Mouse (Mus musculus) embryo, embryonic 10 days (tissue): ENCODE measurements around the gene Pdzd2.

ENCODE experiments used
- DNase-seq: peaks from one replicate; pipeline ENCODE4 v3.0.0-alpha.2; 2015; ENCODE audit warnings: low spot score

The Pdzd2 gene

DNA sequence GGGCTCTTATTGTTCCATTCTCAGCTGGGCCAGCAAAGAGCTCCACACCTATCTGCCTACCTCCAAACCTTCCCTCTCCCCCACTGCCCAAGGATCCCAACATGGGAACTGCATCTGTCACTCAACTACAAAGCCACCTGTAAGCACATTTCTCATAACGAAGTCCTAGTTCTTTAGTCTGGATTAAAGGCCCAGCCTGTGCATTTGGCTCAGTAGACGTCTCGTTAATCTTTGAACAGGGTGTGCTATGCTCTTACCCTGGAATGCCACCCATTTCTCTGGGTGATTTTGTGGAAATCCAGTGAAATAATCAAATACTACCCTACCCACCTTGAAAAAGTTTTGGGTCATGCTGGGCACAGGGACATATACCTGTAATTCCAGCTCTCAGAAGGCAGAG, 308.5 kb downstream of the Pdzd2 start:
- DNase-seq, result no peak

DNA sequence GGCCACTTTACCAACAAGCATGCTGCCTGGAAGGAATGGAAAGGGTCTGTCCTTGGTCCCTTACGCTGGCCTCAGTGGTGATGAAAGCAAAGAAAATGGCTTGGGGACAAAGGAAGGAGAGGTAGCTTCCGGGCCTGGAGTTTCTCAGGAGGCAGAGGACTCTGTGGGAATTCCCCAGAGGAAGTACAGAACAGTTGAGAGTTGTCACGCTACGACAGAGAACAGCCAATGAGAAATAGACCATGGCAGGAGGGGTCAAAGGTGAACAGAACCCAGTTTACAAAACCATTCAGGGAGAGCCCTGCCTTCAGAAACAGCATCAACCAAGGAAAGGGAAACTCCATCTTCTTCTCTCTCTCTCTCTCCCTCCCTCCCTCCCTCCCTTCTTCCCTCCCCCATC, 309.1 kb downstream of the Pdzd2 start:
- DNase-seq, result peak; percentile 54

DNA sequence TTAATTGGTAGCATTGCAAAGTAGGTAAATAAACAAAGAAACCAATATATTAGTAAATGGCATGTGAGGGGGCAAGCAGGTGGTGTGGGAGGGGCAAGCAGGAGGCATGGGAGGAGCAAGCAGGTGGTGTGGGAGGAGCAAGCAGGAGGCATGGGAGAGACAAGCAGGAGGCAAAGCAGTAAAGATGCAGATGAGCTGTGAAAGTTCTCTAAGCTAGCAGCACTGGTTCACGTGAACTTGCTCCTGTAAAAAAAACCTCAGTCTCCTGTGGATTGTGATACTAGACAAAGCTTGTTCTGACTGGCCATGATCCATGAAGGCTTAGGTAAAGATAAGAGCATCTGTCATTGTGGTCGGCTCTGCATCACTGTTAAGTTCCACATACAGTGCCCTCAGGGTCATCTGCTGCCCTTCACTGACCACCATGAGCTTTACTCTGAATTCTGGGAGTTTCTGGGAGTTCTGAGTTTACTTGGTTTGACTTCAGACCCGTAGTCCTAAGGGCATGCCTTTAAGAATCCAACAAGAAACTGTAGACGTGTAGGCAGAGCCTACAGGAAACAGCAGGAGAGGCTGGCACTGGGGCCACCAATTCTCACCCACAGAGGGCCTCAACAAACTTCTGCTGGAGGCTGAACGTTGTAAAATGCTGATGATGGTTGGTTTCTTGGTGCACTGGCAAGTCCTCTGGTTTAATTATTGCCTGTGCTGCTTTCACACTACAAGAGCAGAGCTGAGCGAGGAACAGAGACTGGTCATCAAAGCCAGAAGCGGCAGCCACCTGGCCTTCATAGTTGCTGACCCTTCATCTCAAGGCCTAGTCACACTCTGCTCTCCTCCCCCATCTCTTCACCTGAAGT, 309.9 kb downstream of the Pdzd2 start:
- no peak for DNase-seq

DNA sequence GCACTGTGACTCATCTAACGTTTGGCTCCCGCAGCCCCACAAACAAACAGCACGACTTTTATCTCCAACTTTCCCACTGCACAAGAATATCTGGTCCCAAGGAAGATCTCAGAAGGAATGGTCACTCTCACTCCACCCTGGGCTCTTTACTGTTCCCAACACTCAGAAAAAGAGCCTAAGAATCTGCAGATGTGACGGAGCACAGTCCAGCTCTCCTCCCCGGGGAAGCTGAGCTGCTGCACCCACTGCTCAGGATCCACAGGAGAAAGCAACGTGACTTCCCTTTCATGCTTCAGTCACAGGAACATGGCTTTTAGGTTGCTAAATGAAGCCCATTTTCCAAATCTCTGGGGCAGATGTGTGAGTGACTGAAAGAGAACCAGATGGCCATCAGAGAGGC, 311.9 kb downstream of the Pdzd2 start:
- DNase-seq, result no peak

DNA sequence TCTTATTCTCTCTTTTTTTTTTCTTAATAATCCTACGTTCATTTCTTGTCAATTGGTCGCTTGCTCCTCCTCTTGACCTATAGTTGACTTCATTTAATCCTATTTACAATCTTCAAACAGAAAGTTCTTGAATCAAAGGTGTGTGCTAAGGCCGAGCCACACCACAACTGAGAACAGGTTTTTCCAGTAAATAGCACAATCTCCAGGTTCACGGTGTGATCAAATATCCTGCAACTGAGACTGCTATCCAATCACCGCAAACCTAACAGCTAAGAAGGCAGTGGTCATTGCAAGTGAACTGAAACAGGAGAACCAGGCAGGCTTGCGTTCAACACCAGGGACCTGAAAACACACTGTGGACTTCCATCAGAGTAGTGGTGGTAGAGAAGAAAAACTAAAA, 313.4 kb downstream of the Pdzd2 start:
- no peak for DNase-seq

DNA sequence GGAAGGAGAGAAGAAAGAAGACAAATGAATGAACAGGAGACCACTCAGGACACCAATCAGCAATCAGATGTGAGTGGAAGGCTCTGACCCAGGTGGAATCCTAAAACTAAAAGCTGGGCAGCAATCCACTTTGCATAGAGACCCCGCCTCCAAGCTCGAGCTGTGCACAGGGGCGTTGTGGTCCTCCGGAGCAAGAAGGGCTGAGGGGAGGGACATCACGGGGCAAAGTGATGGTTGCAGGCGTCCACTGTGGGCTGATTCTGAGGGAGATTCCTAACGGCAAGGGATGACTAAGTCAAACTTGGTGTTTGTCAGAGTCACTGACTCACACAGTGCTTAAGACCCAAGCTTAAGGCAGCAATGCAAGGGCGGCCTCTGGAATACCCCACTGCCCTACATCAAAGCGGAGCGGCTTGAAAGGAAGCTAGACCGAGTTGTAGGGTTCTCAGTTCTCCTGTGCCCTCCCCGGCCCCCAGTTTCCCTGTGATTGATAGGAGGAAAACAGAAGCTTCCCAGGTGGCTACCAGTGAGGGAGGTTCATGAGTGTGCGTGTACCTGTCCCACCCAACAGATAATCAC, 314.6 kb downstream of the Pdzd2 start:
- DNase-seq, result no peak

DNA sequence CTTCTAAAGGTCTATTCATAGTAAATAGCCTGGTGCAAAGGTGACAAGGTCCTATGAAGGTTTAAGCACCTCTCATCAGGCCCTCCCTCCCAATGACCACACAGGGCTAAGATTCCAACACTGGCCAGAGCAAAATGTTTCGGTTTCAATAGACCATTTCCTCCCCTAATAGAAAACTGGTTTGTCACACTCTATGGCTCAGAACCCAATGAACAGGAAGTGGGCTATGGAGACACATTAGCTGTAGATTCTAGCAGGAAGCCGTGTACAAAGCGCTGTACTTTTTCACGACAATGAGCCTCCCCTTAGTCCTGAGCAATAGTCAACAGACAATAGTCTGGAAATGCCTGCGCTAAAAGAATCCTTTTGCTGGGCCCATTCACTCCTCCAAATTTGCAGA, 315.5 kb downstream of the Pdzd2 start:
- no peak for DNase-seq

DNA sequence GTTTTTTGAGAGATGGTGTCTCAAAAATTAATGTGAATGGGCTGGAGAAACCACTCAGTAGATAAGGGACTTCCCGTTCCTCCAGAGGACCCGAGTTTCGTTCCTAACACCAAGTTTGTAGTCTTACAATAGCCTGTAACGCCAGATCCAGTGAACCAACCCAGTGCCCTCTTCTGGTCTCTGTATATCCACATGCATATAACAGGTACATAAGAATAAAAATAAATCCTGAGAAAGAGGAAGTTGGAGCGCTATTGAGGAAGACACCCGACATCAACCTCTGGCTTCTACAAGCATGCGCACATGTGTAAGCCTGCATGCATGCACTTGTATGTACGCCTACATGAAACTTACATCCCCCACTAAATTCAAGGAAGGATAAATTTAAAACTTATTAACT, 318.8 kb downstream of the Pdzd2 start:
- DNase-seq, result no peak

DNA sequence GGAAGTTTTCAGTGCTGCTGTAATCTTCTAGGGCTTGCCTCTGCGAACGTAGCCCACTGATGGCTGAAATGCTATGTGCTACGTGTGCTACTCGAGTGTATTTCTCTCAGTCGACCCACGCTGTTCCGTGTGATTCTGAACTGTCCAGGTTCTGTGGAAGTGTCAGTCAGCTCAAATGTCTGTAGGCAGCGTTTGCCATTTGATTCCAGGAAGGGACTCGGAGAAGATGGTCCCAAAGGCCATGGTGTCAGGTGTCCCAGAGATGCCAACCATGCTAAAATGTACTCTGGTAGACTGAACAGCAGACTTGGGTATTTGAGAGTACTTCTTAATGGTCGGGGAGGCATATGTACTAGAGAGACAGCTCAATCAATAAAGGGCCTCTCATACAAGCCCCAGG, 319.3 kb downstream of the Pdzd2 start:
- no peak for DNase-seq

DNA sequence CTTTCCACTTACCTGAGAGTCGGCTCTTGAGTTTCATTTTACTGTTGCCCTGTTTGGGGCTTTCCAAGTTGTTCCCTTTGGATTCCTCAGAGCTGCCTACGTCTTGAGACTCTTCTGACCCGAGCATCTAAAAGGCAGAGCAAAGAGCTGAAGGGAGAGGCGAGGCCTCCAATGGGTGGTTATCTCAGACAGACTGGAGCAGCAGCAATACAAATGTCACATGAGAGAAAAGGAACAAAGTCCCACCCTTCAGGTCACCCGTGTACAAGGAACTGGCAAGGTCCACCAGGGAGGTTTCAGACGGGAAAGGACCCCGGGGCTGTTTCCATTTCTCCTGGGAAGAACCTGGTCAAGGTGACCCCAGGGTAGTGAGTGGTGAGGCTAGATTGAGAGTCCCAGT, 320.3 kb downstream of the Pdzd2 start:
- DNase-seq, result no peak

DNA sequence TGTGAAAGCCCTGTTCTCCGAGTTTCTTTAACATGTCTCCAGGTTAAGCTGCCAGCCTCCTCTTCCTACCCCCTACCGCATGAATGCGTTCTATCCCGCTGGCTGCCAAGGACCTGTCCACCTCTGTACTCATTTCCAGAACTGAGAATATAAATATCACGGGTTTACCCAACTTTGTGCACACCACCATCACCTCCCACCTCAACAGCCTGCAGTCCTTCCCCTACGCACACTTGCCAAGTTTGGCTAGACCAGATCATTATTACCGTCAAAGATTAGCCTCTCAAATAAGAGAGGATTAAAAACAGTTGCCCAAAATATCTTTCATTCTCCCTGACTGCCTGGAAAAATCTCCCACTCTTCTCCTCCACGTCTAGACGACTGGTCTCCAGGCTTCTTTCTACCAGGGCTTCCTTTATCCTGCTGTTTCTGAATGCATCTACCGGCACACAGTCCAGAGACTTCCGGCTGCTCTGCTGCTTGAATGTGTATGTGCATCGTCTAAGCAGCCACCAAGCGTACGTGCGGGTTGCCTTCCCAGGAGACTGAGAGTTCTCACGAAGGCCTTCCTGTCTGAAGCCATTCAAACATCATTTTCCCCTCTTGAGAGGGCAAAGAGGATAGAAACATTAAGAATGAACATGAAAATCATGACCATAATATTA, 324.1 kb downstream of the Pdzd2 start:
- DNase-seq, result no peak

DNA sequence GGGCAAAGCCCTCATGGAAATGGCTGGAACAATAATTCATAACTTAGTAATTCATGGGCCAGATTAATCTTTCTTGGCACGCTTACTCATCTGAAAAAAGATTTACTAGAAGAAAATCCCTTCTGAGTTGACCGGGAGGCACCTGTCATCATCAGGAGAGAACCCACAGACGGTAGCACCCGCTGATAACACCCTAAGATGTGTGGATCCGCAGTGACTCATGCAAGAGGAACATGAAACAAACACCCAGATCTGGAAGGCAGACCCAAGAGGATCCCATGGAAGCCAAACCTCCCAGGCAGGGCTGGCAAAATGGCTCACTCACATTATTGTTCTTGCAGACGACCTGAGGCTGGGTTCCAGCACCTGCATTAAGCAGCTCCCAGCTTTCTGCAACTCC, 325.0 kb downstream of the Pdzd2 start:
- DNase-seq, result no peak

DNA sequence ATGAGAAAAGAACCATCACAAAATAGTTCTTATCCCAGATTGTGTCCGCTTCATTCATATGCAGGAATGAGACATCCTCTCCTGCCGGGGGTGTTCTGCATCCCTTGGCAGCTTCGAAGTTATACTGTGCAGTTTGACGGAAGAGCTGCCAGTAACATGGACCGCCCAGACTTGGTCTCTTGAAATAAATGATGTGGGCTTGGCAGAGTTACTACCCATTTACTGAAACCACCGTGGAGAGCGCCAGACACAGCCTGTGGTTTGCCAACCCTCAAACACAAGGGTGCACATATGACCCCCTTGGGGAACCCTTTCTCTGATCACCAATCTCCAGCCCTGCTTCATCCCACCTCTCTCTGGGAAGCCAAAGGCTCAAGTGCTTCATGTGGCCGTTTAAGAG, 331.5 kb downstream of the Pdzd2 start:
- no peak for DNase-seq

DNA sequence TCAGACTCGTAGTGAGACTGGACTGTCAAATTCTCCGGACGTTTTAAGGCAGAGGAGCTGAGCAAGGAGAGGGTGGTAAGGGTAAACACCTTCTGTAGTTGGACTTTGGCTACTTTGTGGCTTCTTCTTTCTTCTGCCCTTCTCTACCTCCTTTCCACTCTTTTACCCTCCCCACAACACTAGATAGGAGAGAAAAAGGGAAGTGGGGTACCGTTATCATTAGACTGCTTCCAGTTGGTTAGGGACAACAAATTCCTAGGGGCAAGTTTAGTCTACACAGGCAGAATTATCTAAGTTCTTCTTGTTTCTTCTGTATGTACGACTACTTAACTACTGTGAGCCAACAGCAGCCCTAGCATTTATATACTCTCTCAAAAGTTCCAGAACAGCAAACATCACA, 334.1 kb downstream of the Pdzd2 start:
- DNase-seq, result no peak

DNA sequence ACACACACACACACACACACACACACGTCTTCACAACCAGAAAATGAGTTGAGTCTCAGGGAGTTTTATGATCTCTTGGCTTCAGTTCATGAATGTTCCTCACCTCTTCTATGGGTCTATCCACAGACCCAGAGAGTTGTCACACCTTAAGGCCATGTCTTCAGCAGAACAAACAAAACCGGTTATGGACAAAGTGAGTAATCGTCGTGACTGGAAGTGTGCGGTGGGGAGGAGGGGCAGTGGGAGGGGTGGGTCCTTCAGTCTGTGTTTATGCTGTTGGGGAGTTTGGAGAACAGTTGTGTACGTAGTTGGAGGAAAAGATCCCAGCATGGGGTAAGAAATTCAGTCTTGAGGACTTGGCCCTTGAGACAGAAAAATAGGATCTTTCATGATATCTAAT, 342.7 kb downstream of the Pdzd2 start:
- no peak for DNase-seq

DNA sequence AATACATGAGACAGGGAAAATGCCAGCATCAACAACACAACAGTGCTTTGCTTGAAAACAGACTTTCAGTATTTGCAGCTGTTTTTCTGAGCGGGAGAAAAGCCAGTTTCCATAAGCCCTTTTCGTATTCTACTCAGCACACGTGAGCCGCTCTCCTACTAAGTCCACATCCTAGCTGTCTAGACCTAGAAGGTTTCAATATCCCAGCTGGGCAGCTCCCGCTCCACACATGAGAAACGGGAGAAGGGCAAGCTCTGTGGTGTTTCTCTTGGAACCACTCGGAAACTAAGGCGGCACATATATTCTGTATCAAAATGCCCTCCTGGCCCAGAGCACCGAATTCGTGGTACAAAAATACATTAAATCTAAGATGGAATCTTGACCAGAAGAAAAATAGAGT, 345.0 kb downstream of the Pdzd2 start:
- no peak for DNase-seq

DNA sequence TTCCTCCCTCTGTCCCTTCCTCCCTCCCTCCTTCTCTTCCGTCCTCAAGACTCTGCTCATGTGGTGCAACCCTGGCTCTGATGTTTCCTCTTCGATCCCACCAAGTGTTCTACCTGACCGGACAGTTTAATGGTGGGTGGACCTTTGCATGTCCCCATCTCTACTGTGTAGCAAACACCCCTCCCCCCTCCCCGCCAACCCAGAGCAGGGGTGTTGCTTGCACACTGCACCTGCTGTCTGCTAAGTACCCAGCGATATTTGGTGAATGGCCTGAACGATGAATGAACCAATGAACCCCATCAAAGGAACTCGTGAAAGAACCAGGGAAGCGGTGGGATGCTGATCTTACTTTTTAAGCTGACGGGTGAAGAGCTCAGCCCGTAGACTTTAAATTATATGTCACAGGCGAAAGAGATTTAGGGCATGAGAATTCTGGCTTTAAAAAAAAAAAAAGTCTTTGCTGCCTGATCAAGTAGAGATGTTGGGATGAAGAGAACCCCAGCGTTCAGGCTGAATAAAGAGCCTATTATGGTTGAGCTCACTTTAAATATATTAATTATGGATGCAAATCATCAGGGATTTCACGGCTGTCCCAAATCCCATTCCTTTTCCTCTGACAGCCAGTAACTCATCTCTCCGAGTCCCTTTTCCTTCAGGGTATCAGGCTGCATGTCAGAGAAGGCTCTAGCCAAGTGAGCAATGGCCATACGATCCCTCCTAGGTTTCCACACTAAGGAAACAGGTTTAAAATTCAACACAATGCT, 350.8 kb downstream of the Pdzd2 start:
- DNase-seq, result no peak

DNA sequence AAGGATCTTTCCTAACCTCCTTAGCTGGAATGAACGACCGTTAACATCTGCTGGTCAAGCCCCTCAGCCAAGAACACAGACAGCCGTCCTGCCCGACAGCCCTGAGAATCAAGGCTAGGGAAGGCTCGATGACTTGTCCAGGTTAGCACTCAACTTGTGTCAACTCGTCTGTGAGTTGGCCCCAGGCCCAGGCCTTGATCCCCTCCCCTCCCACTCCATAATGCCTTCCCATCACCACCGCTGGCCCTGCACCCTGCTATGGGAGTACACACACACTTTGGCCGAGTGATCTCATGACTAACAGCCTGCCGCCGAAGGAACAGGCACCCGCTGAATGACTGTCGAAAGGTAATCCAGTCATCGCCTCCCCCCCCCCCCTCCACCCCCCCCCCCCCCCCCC, 355.0 kb downstream of the Pdzd2 start:
- no peak for DNase-seq

DNA sequence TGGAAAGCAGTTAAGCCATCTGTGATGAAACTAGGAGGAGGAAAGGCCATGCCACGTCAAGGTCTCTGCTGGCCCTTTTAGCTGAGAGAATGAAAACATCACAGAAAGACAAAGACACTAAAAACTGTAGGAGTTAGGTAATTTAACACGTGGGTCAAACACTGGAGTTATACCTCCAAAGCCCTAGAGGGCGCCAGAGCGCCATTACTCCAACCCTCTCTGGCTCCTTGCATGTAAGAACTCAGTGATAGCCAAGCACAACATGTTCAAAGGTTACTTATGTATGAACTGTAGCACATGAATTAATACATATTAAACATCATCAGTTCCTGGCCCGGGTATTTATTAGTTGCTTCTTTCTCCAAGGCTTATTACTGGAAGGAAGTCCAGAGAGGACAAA, 359.2 kb downstream of the Pdzd2 start:
- DNase-seq, result no peak

DNA sequence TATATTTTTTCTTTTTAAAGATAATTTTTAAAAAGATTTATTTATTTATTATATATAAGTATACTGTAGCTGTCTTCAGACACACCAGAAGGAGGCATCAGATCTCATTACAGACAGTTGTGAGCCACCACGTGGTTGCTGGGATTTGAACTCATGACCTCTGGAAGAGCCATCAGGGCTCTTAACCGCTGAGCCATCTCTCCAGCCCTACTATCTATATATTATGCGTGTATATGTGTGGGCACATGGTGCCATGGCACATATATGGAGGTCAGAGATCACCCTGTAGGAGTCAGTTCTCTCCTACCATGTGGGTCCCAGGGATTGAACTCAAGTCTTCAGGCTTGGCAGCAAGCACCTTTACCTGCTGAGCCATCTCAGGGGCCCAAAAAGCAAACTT, 359.7 kb downstream of the Pdzd2 start:
- DNase-seq, result no peak

DNA sequence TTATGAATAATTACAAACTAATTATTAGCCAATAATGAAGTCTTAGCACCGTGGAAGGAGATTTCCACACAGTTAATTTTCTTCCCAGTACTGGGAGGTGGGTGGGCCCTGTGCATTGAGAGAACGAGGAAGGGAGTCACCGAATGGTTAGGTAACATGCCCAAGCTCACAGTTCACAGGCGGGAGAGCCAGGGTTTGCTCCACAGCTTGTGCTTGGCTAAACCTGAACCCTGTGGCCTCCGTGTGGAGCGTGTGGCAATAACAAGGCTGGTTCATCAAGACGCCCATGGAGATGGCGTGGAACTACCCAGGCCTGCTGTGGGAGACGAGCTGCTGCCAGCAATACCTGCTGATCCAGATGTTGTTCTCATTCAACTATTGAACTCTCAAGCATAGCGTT, 361.9 kb downstream of the Pdzd2 start:
- DNase-seq, result no peak

DNA sequence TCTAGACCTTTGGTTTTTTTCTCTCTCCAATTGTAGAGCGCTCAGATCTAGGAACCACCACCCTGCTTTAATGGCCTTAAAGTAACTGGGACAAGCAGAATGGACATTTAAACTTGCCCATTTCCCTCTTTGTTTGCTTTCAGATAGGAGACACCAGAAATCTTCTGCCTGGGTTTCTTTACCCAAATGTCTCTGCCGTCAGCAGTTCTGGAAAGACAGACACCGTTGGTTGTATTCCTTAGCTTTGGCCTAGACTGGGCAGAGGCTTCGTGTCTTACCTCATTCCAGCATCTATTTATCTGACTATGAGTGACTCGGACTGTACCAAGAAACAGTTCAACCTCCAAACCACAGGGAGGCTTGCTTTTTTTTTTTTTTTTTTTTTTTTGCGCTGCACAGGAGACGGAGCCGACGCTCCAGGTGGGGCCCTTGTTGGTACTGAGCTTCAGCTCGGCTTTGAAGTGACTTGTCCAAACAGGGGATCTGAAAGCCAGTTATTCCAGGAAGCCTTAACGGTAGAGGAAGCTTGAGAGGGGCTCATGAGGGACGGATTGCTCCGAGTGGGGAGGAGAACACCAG, 363.1 kb downstream of the Pdzd2 start:
- DNase-seq, result no peak
